Mouse (Mus musculus) thymus, postnatal 4 days (tissue): ENCODE results near the gene Tiam2.

ENCODE experiments used
- DNase-seq: peaks from one replicate; pipeline ENCODE4 v3.0.0; 2021

Tiam2 gene

GRCm38 (mm10) chr17:3405350-3406073, 79.1 kb downstream of the Tiam2 start:
- no peak for DNase-seq

DNA sequence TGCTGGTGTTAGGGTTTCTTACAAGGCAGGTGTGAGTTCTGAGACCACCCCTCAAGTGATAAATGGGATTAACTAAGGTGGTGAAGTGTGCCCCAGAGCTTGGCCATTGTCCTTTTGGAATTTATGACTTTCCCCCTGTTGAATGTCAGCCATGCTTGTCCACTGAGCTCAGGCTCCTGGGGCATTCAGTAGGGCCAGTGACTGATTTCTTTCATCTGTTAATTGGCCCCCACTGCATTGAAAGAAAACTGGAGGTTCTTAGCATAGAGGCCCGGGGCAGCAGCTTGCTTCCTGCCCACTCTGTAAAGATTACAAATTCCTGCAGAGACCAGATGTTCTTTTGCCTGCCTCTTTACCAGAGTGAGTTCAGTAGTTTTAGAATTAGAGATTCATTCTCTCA, 80.7 kb downstream of the Tiam2 start:
- no peak for DNase-seq

DNA sequence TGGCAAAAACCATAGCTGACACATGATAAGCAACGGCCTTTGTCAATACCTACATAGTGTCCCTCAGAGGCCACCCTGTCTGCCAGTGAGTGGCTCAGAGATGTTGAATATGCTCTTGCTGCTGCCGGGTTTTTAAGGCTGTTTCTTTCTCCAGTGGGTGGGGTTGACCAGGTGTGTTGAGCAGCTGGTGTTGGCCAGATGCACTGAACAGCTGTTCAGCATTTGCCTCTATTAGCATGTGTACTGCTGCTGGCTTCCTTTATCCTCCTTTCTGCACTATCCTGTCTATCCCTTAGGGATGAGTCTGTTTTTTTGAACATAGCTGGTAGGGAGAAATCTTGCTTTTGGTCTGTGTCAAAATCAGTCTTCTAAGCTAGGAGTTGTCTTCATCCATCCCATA, 83.9 kb downstream of the Tiam2 start:
- no peak for DNase-seq

- DNase-seq = no peak
These were observed 86.4 kb downstream of the Tiam2 start for GRCm38 (mm10) chr17:3412771-3413170.

GRCm38 (mm10) chr17:3415580-3415979, 89.2 kb downstream of the Tiam2 start:
- no peak for DNase-seq

GRCm38 (mm10) chr17:3416401-3416800, 90.0 kb downstream of the Tiam2 start:
- DNase-seq = no peak

- DNase-seq = no peak
These were observed 93.1 kb downstream of the Tiam2 start for GRCm38 (mm10) chr17:3419368-3419928.

DNA sequence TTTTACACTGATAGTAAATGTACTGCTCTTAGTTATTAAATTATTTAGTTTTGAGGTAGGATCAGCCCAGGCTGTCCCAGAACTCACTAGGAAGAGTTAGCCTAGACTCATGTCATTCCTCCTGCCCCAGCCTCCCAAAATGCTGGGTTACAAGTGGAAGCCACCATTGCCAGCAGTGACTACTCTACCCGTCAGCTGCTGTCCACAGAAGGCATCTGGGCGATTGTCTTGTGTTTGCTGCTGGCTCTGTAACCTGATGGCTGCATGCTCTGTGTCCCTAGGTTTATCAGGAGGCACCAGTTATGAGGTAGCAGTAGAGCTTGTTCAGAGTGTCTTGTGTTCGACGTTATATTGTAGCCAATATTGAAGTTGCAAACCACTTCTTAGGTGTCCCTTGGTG, 93.8 kb downstream of the Tiam2 start:
- no peak for DNase-seq

- no peak for DNase-seq
These were observed 97.0 kb downstream of the Tiam2 start for GRCm38 (mm10) chr17:3423416-3423815.

GRCm38 (mm10) chr17:3428659-3429058, 102.3 kb downstream of the Tiam2 start:
- no peak for DNase-seq

DNA sequence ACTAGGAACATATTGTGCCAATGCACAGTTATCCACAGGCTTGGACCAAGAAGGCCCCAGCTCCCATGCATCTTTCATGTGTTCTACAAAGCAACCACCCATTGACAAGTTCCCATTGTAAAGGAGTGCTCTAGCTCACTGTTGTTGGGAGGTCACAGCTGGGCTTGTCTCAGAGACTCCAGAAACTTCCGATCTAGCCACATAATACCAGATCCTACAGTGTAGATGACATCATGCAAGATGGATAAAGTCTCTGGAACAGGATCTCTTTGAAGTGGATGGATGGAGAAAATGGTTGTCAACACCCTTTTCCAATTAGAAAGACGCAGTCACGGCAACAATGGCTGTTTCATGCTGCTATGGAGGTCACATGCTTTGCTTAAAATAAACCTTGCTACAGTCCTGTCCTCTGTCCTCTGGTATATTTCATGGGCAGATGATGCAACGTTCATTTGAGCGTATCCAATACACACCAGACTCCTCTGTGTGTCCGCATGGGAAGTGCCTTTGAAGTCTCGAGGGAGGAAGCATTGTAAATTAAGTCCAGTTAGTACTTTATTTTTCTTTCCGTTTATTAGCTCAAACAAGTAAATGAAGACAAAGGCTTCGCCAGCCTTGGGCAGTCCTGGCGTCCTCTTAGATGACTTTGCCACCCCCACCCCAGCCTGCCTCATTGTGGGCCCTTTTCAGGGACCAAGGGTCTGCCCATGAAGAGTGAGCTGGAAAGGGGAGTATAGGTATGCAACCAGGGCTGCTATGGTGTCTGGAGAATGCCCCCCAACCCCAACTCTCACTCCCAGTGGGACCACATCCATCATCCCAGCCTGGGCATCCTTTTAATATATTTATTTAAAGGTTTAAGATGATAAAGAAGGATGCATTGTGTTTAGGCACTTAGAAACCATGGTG, 106.5 kb downstream of the Tiam2 start:
- DNase-seq = no peak

DNA sequence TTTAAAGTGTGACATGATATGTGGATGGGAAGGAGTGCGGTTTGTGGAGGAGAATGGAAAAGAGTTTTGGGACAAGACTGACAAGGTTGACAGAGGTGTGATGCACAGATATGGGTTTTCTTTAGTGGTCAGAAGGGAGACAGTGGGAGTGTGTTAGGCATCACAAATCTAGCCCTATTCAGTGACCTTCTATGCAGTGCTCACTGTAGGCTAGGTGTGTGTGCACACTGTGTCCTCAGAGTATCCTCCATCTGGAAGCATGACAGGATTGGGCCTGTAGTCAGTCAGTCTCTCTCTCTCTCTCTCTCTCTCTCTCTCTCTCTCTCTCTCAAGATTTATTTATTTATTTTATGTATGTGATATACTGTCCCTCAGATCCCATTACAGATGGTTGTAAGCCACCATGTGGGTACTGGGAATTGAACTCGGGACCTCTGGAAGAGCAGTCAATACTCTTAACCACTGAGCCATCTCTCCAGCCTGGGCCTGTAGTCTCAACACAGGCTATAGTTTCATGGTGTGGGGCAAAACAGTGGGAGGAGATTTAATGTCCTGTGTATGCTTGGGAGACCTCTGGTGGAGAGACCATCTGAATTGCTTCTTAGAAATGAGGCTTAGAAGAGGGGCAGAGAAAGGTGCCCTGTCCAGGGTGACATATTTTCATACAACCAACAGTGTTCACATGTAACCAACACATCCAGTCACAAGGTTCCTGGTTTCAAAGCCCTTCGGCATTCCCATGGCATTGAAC, 107.3 kb downstream of the Tiam2 start:
- DNase-seq = no peak

GRCm38 (mm10) chr17:3435299-3435698, 108.9 kb downstream of the Tiam2 start:
- DNase-seq = no peak

GRCm38 (mm10) chr17:3436841-3437515, 110.6 kb downstream of the Tiam2 start:
- DNase-seq = no peak

DNA sequence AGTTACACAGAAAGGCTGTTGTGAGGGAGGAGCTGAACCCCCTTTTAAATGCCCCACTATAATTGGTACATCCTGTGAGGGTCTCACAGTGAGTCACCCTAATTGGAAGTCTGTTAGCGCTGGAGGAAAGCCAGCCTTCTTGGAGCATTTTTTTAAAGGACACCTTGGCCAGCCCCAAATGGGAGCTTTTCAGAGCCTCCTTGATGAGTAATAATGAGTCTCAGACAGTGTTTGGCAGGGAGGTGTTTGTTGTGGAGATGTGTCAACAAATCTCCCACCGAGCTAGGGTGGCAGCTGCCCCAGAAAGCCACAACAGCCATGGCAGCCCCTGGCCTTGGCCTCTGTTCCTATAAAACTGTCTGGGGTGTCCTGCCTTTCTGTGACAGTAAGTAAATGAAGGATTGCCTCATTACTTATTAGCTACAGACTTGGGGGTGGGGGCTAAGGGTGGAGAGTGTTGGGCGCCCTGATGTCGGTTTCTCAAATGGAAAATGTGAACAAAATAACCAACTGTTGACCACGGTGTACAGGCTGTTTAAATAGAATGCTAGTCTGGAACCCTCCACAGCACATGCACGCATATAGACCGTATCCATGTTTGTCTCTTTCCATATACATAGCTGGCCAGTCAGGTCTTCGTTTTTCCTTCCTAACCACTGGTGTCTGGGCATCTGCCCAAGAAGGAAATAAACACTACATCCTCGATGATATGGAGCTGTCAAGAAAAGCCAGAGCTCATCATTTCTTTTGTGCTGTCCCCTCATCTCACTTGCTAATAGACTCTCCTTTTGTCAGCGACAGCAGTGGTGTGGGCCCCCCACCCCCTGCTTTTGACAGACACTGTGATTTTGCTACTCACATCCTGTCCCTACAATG, 116.4 kb downstream of the Tiam2 start:
- no peak for DNase-seq

GRCm38 (mm10) chr17:3446191-3446950, 120.0 kb downstream of the Tiam2 start:
- no peak for DNase-seq

- peak; percentile 71 for DNase-seq
These were observed 122.4 kb downstream of the Tiam2 start for GRCm38 (mm10) chr17:3448725-3449124.

DNA sequence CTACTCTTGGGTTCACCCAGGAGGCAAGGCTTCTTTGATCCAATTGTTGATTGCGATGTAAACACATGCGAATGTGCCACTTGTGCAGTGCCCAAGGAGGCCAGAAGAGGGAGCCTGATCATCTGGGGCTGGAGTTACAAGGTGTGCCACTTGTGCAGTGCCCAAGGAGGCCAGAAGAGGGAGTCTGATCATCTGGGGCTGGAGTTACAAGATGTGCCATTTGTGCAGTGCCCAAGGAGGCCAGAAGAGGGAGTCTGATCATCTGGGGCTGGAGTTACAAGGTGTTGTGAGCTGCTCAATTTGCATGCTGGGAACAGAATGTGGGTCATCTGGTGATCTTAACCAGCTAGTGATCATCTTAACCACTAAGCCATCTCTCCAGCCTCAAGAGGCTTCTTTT, 124.7 kb downstream of the Tiam2 start:
- DNase-seq = peak; percentile 88

- DNase-seq = no peak
These were observed 126.4 kb downstream of the Tiam2 start for GRCm38 (mm10) chr17:3452571-3453311.

DNA sequence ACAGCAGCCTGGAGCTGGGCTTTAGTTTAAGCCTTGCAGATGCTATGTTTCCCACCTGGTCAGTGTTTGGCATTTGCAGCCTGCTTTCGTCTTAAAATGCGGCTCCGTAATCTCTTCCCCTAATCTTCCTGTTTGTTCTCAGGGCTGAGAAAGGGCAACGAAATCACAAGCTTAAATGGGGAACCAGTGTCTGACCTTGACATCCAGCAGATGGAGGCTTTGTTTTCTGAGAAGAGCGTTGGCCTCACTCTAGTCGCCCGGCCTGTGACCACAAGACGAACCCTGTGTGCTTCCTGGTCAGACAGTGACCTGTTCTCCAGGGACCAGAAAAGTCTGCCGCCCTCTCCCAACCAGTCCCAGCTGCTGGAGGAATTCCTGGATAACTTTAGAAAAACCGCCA, 127.6 kb downstream of the Tiam2 start:
- no peak for DNase-seq
